Mouse (Mus musculus) G1E (cell line): ENCODE results near the gene Mef2a. TPM values are rescaled to one million over a fixed set of nuclear protein-coding genes. Genes with fewer than 3 reads are reported as not detected.

Experiments
- ATAC-seq: 2 replicates; pipeline ENCODE4 v1.8.0; 2016; ENCODE audit warnings: mild to moderate bottlenecking; ENCODE audit not compliant: insufficient number of reproducible peaks, poor library complexity, low FRiP score, severe bottlenecking; ENCODE audit errors: extremely low read depth
- DNase-seq: peaks from one replicate; pipeline ENCODE4 v3.0.0; 2012; ENCODE audit warnings: low spot score
- H3K27me3 ChIP-seq: 2 replicates; pipeline ENCODE4 v1.6.1; 2012; ENCODE audit warnings: mild to moderate bottlenecking, low read length, inconsistent platforms; ENCODE audit not compliant: insufficient read depth
- H3K36me3 ChIP-seq: replicated peaks from 2 replicates; pipeline ENCODE3; 2012; ENCODE audit warnings: mild to moderate bottlenecking, inconsistent platforms
- H3K4me1 ChIP-seq: 2 replicates; pipeline ENCODE4 v1.6.1; 2012; ENCODE audit warnings: low read depth, low read length, inconsistent platforms, mixed read lengths; ENCODE audit not compliant: insufficient read depth
- H3K4me3 ChIP-seq: 2 replicates; pipeline ENCODE4 v1.5.1; 2012; ENCODE audit warnings: low read depth, mild to moderate bottlenecking, inconsistent platforms, low read length, moderate library complexity, mixed read lengths
- H3K9me3 ChIP-seq: replicated peaks from 2 replicates; pipeline ENCODE4 v1.6.1; 2012; ENCODE audit warnings: inconsistent platforms
- CTCF ChIP-seq: IDR thresholded peaks from 2 replicates; pipeline ENCODE4 v1.5.1; 2012; ENCODE audit warnings: low read depth, low read length, inconsistent platforms, mixed read lengths
- GATA1 ChIP-seq: IDR thresholded peaks from 2 replicates; pipeline ENCODE4 v1.6.1; 2012; ENCODE audit warnings: borderline replicate concordance, low read length, inconsistent platforms, mixed read lengths
- GATA2 ChIP-seq: IDR thresholded peaks from 2 replicates; pipeline ENCODE4 v1.6.1; 2012; ENCODE audit warnings: low read depth, low read length, inconsistent platforms, borderline replicate concordance
- POLR2AphosphoS5 ChIP-seq: IDR thresholded peaks from 2 replicates; pipeline ENCODE4 v1.6.1; 2012; ENCODE audit warnings: low read depth, low read length, inconsistent platforms; ENCODE audit not compliant: insufficient replicate concordance
- TAL1 ChIP-seq: conservative IDR thresholded peaks from 2 replicates; pipeline ENCODE4 v1.6.1; 2012; ENCODE audit warnings: low read depth, low read length, inconsistent platforms, mixed read lengths
- polyA plus RNA-seq: library from polyadenylated mRNA; stranded (reverse); fragments of >175 nt; gene quantifications from 2 replicates; pipeline ENCODE4 v1.2.3, GENCODE M21; 2012
- total RNA-seq, 2 experiments: library from RNA; stranded (forward) in 1 of 2; stranded (reverse) in 1 of 2; fragments of 200-1000 nt in 1 of 2; fragments of >200 nt in 1 of 2; fragmentation: Nextera tagmentation in 1 of 2; gene quantifications; 2 replicates each; pipeline ENCODE4 v1.2.3; 2014 to 2017

Gene Mef2a
- total and polyA plus RNA-seq, 3 experiments, result 3.8 to 53.3 (median 24.4) TPM

DNA sequence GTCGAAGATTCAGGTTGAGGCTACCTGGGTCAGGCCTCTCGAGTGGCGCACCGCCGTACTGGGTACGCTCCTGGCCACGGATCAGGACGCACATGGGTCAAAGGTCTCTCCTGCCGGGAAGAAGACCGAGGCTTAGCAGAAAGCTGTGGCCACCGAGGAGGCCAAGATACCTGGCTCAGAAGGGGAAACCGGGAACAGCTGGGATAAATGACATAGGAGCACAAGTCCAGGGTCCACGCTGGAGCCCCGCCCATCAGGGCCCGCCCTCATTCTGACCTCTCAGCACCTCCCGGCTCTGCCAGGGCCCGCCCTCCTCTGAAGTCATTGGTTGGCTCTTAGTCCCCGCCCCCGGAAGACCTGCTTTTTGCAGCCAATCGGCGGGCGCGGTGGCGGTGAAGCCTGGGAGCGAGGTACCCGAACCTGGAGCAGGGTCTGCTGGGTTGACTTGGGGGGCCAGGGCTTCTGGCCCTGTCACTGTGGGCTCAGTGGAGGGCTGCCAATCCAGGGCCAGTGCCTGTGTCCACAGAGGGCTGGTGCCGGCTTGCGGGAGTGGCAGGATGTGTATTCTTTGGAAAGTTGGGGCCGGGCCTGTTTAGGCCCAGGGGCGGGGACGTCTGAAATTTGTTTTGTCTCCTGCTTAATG, 150.3 kb downstream of the Mef2a start, which contains the start of gene Lysmd4:
Gene Lysmd4, plus strand, starts transcription at position 325 of the 643 bp plus-strand sequence.
- Histone ChIP-seq H3K36me3 (peaks cover 5% of the 10 kb centered on the region), H3K9me3 (no peaks in the 10 kb centered on the region), H3K27me3 (no peaks in the 10 kb centered on the region), H3K4me3 (peak within 1 kb of the TSS; percentile 66), H3K4me1 (no peaks in the 10 kb centered on the region)
- ATAC-seq, result peak; percentile 87
- peak; percentile 56 for DNase-seq
- TF ChIP-seq GATA1 (no peak), TAL1 (no peak), CTCF (no peak), POLR2AphosphoS5 (no peak), GATA2 (no peak)

- no peak for TF ChIP-seq TAL1
- TF ChIP-seq CTCF, result peak; percentile 71
- TF ChIP-seq GATA2, result no peak
- DNase-seq, result peak; percentile 28
- no peak; the same call in 1 of the 2 replicates for ATAC-seq
- Histone ChIP-seq H3K4me3 (no peak overlapping the region), H3K9me3 (no peaks in the 10 kb centered on the region), H3K27me3 (no peaks in the 10 kb centered on the region), H3K4me1 (no peaks in the 10 kb centered on the region), H3K36me3 (no peaks in the 10 kb centered on the region)
Measured at GRCm38 (mm10) chr7:67217025-67217424, 155.6 kb downstream of the Mef2a start.

GRCm38 (mm10) chr7:67216351-67216750, 156.3 kb downstream of the Mef2a start:
- H3K9me3 ChIP-seq, result no peaks in the 10 kb centered on the region
- no peaks in the 10 kb centered on the region for H3K36me3 ChIP-seq
- H3K4me1 ChIP-seq, result no peaks in the 10 kb centered on the region
- ATAC-seq (no peak), DNase-seq (no peak)
- no peak overlapping the region for H3K4me3 ChIP-seq
- H3K27me3 ChIP-seq, result no peaks in the 10 kb centered on the region
- TF ChIP-seq CTCF, result no peak
- no peak for TF ChIP-seq GATA1
- no peak for TF ChIP-seq POLR2AphosphoS5
- TF ChIP-seq GATA2, result no peak
- no peak for TF ChIP-seq TAL1

- no peaks in the 10 kb centered on the region for H3K36me3 ChIP-seq
- H3K9me3 ChIP-seq, result no peaks in the 10 kb centered on the region
- no peak for TF ChIP-seq POLR2AphosphoS5
- TF ChIP-seq GATA1, result no peak
- TF ChIP-seq GATA2, result no peak
- TF ChIP-seq TAL1, result no peak
- no peak for TF ChIP-seq CTCF
- no peak overlapping the region for H3K4me3 ChIP-seq
- DNase-seq, result no peak
- H3K4me1 ChIP-seq, result no peaks in the 10 kb centered on the region
- ATAC-seq, result no peak
- H3K27me3 ChIP-seq, result no peaks in the 10 kb centered on the region
Measured at GRCm38 (mm10) chr7:67213589-67213988, 159.1 kb downstream of the Mef2a start.

DNA sequence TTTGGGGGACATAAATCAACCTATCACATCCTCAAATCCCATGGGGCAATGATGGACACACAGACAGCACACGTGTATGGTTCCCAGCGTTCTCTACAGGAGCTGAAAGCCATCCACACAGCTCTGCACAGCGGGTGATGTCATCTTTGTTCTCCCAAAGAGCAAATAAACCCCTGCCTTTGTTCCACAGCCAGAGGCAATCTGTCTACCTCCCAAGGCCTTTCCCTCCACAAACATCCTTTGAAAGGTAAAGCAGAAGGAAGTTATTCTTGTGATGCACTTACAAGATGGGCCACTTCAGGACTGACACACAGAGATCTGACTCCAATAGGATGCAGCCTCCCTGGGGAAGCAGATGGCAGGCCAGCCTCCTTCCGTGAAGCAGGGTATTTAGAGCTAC, 160.7 kb downstream of the Mef2a start:
- Histone ChIP-seq H3K4me1 (no peaks in the 10 kb centered on the region), H3K27me3 (no peaks in the 10 kb centered on the region), H3K36me3 (no peaks in the 10 kb centered on the region), H3K4me3 (no peak overlapping the region), H3K9me3 (no peaks in the 10 kb centered on the region)
- TF ChIP-seq GATA1 (no peak), POLR2AphosphoS5 (no peak), TAL1 (no peak), GATA2 (no peak), CTCF (no peak)
- ATAC-seq, result no peak
- DNase-seq, result no peak

- H3K36me3 ChIP-seq, result no peaks in the 10 kb centered on the region
- no peak for ATAC-seq
- no peaks in the 10 kb centered on the region for H3K27me3 ChIP-seq
- H3K4me3 ChIP-seq, result no peak overlapping the region
- TF ChIP-seq TAL1, result no peak
- TF ChIP-seq GATA1, result no peak
- TF ChIP-seq POLR2AphosphoS5, result no peak
- no peaks in the 10 kb centered on the region for H3K4me1 ChIP-seq
- H3K9me3 ChIP-seq, result no peaks in the 10 kb centered on the region
- DNase-seq, result no peak
Measured at GRCm38 (mm10) chr7:67211341-67211740, 161.3 kb downstream of the Mef2a start.
